In the genomic region with DNA sequence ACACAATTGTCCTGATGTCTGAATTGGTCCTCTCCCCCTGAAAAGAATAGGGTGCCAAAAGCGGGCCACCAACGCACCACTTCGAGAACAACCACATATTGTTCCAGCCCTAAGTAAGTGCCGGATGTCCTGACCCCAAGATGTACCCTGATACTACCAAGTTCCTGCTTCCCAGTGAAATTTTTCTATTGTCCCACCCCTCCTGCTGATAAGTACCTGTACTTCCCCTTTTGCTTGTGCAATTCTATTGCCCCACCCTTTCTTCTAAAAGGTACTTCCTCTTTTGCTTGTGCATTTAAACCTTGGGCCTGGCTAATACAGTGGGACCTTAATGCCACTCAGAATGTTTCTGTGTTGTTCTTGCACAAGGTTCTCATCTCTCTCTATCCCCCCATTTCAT, we compare ENCODE assay signal across 27 mouse cellular contexts.
"Had no signal": no experiment of that assay in that cellular context is flagged by ENCODE, and none has a peak within 500 bp of the region (broad histone marks: within the 10 kb centered on the region; RNA-seq: fewer than 3 reads in every experiment).

No protein-coding gene starts in this region.

- H3K36me3 ChIP-seq: heart, embryonic 10.5 days; heart, embryonic 12.5 days; hindbrain, embryonic 10.5 days; hindbrain, embryonic 12.5 days; intestine, embryonic 15.5 days; limb, embryonic 10.5 days; limb, embryonic 12.5 days; liver, embryonic 13.5 days had no signal

- H3K27me3 ChIP-seq: heart, embryonic 12.5 days; hindbrain, embryonic 12.5 days; intestine, embryonic 15.5 days; limb, embryonic 12.5 days; liver, embryonic 13.5 days had no signal

- H3K9me3 ChIP-seq: hindbrain, embryonic 12.5 days; intestine, embryonic 15.5 days; limb, embryonic 10.5 days had no signal

- H3K4me1 ChIP-seq: heart, embryonic 10.5 days; heart, embryonic 12.5 days; hindbrain, embryonic 10.5 days; hindbrain, embryonic 12.5 days; intestine, embryonic 15.5 days; limb, embryonic 10.5 days; limb, embryonic 12.5 days; liver, embryonic 13.5 days had no signal

- ATAC-seq: hindbrain, embryonic 16.5 days; inflammation-experienced regulatory T-cells, adult 6 months; intestine, embryonic 15.5 days; intestine, postnatal 0 days had no signal

- DNase-seq: gastrocnemius, adult 2 months; gastrocnemius, postnatal 10 days; gastrocnemius, postnatal 36 days; heart, adult 18-20 months; heart, postnatal 10 days; heart, postnatal 4 days; kidney, adult 18-20 months; kidney, adult 8-10 months; kidney, postnatal 10 days; kidney, postnatal 25 days; kidney, postnatal 4 days; liver; liver, embryonic 13.5 days had no signal

- H3K9ac ChIP-seq: heart, embryonic 12.5 days; hindbrain, embryonic 12.5 days; hindbrain, embryonic 14.5 days; intestine, embryonic 15.5 days; limb, embryonic 12.5 days; liver, embryonic 13.5 days had no signal

- H3K27ac ChIP-seq: gastrocnemius, adult 2 months; heart, embryonic 10.5 days; hindbrain, embryonic 10.5 days; hindbrain, embryonic 12.5 days; hindbrain, embryonic 14.5 days; intestine, embryonic 15.5 days; layer of hippocampus, adult 2 months; left cerebral cortex, adult 2 months; limb, embryonic 10.5 days; limb, embryonic 12.5 days; liver, embryonic 13.5 days had no signal

- H3K4me2 ChIP-seq: heart, embryonic 12.5 days; hindbrain, embryonic 12.5 days; hindbrain, embryonic 14.5 days; intestine, embryonic 15.5 days; limb, embryonic 12.5 days; liver, embryonic 11.5 days; liver, embryonic 13.5 days had no signal

- H3K4me3 ChIP-seq: gastrocnemius, adult 2 months; heart, embryonic 10.5 days; heart, embryonic 12.5 days; hindbrain, embryonic 10.5 days; hindbrain, embryonic 12.5 days; intestine, embryonic 15.5 days; layer of hippocampus, adult 2 months; left cerebral cortex, adult 2 months; limb, embryonic 10.5 days; limb, embryonic 12.5 days; liver, embryonic 13.5 days had no signal
